Mouse (Mus musculus): Measurements from ENCODE around the gene Enah.

Enah gene

DNA sequence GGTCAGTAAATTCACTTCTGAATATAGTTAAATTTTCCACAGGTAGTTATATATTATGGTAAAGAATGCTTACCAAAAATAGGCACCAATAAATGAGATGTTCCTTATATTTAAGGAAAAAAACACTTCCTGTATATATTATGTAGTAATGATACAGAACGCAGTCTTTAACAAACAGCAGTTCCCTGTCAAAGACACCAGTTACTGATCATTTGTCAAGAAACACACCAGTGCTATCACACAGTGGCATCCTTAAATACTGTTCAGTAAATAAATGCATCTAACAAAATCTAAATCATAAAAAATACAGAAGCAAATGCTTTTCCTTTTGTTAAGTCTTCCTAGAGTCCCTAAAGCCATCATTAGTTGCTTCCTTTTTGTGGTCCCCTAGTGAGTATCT is 54.5 kb downstream of the Enah start:
- in situ Hi-C loops (cut with MboI, MseI), result no loop called here

DNA sequence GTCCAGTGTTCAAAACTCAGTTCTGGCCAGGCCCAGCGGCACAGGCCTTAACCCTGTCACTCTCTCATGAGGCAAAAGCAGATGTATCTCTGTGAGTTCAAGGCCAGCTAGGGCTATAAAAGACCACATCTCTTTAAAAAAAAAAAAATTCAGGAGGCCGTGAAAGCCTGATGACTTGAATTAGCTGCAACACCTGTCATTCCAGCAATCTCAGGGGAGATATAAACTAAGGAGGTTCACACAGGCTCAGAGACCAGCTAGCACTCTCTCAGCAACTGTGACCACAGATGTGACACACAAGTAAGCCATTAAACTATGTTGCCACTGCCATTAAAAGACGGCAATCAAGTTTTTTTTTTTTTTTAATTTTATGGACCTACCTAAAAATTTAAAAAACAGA is 56.0 kb downstream of the Enah start:
- in situ Hi-C loops (cut with MboI, MseI), result no loop called here

DNA sequence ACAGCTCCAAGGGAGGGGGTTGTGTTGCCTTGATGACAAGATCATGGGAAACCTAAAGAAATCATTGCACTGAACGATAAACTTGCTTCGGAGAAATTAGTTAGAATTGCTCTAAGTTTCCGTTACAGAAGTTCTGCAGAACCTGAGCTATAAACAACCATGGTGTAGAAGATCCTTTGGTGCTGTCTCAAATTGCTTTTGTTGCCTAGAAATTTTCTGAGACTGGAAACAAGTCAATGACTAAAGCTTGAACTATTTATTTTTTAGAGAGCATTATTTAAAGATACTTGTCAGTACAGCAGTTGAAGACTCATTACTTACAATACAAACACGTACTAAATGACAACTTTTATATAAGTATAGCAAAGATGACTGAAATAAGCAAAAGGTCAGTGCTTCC is 56.4 kb downstream of the Enah start:
- in situ Hi-C loops (cut with MboI, MseI), result no loop called here

DNA sequence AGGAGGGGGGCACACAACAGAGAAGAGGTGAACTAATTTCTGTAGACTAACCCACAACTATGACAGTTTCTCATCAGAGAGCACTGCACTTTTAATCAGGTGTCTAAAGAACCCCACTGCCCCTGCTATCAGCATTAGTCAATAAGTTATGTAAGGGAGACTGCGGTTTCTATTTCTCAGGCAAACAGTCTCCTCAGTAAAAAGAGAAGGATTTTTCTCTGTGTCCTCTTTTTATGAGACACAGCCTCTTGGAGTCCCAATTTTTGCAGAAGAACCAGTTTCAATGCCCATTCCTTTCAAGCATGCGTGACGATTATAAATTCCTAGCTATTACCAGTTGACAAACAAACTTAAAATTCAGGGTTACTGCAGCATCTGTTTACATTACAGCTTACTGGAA is 59.4 kb downstream of the Enah start:
- in situ Hi-C loops (cut with MboI, MseI), result no loop called here

DNA sequence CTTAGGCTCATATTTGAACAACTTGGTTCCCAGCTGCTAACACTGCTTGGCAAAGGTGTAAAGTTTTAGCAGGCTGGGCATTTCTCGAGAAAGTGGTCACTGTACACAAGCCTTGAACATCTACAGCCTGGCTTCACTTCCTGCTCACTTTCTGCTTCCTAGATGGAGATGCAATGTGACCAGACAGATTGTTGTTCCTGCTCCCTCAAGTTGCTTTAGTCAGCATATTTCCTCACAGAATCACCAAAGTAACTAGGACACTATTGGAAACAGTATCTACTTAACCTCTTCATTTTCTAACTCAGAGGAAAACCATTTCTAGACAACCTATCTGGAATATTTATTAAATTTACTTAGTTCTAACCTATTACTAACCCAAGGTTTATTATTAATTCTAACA is 61.4 kb downstream of the Enah start:
- in situ Hi-C loops (cut with MboI, MseI), result no loop called here

- in situ Hi-C loops (cut with MboI, MseI), result no loop called here
Observed at GRCm38 (mm10) chr1:181957736-181958135, 62.1 kb downstream of the Enah start.

DNA sequence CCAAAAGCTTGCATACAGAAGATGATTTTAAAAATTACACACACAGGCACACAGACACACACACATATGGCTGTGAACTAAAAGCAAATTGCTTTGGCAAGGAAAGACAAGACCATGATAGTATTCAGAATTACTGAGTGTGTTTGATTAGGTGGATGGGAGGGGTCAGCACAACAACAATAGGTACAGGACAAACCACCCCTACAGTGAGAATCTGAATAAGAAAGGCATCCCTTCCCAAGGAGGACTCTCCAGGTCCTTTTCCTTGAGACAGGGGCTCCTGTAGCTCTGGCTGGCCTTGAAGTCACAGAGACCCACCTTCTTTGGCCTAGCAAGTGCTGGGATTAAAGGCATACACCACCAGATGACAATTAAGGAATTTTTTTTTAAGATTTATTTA is 66.2 kb downstream of the Enah start:
- in situ Hi-C loops (cut with MboI, MseI), result no loop called here

DNA sequence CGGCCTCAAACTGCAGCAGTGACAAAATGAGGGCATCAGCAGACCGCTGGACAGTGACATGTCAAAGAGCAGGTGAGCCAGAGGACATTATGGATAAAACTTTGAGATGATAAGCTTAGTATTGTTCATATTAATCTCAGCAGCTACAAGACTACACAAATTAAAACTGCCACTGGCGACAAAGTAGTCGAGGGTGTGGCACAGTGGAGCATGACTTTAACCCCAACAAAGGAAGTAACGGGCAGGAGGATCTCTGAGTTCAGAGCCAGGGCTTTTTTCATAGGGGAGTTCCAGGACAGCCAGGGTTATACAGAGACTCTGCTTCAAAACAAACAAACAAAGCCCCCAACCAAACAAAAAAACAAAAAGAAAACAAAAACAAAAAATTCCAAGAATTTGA is 68.5 kb downstream of the Enah start:
- in situ Hi-C loops (cut with MboI, MseI), result no loop called here

- in situ Hi-C loops (cut with MboI, MseI), result no loop called here
Observed at GRCm38 (mm10) chr1:181950721-181951120, 69.1 kb downstream of the Enah start.

DNA sequence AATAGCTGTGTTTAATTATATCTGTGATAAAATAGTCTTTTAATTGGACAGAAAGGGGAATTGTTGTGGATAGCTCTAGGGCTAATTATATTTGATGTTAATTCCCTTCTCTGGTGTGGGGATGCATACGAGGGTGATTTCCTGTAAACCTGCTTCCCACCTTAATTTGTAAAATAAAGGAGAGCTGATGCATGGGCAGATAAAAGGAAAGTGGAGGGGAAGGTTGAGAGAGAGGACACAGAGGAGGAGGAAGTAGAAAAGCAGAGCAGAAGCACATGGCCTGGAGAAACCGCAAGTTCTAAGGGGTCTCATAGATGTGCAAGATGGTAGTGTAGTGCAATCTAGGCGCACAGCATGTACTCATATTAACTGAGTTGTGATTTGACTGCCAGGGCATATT is 71.6 kb downstream of the Enah start:
- in situ Hi-C loops (cut with MboI, MseI), result no loop called here

DNA sequence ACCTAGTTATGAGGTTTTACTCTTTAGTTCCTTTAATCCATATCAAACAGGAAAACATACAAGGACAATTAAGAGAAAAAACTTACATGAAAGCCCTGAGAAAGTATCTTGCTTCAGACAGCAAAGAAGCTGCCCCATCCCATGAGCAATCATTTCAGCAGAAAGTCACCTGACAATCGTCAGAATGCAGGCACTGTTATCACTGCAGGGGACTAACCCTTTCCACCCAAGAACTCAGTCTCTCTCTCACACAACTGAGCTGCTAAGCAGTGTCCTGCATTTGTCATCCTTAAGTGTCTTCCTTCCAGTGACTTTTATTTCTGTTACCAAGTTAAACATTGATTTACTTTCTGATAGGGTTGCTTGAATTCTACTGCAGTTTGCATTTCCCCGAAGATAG is 82.7 kb downstream of the Enah start:
- in situ Hi-C loops (cut with MboI, MseI), result no loop called here

DNA sequence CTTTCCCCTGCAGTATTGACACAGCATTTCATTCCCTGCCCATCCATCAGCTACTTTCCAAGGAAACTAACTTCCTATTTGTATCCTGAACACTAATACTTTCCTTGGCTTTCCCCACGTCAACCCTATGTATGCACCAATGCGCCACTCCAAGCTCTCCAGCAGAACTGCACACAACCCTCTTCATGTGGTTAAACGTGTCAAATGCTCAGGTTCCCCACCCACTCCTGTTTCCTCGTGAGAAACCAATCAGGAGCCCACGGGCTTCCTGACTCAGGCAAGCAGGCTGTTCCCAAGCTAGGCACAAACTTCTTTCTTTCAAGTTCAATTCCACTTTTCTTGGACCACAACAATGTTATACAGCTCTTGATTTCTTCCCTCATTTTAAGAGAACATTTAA is 91.4 kb downstream of the Enah start:
- in situ Hi-C loops (cut with MboI, MseI), result no loop called here

DNA sequence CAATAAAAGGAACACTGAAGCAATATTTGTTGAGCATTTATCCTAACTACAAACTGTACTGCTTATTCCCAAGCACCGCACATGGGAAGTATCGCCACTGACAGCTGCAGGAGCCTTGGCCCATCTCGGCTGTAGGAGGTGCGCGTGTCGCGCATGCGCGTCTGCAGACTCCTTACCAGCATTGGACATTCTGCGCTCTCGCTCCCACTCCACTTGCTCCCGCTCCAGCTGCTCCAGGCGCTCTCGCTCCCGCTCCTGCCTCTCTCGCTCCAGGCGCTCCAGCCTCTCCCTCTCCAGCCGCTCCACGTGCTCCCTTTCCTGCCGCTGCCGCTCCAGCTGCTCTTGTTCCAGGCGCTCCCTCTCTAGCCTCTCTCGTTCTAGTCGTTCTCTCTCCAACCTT is 96.4 kb downstream of the Enah start:
- in situ Hi-C loops (cut with MboI, MseI), result no loop called here

DNA sequence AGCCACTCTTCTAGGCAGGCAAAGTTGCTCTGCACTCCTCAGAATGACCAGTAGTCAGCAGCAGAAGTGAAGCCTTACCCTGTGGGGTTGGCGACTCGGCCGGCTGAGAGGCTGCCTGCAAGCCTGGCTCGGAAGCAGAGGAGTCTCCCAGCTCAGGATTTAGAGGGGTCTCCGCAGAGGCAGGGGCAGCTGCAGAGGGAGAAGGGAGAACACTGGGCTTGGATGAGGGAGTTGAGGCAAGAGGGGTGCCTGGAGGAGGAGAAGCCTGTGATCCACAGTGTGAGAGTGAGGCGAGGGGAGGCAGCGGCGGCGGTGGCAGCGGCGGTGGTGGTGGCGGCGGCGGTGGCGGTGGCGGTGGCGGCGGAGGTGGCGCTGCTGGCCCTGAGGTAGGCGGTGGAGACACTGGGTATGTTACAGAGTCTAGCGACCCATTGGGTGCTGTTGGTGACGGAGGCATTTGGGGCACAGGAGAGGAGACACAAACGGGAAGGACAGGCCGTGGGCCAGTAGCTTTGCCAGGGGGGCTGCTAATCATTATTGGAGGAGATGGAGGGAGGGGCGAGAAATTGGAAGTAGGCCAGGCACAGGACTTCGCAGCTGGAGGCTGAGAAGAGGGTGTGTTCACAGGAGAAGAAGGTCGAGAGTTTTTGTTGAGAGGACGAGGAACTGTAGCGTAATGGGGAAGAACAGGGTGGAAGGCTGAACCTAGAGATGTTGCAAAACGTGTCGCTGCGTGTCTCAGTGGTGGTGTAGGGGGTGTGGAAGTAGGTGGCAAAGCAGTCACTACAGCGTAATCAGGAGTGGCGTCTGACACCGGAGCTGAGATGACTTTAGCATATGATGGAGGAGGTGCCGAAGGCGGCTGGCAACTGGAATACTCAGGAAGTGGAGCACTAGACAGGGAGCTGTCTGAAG is 98.0 kb downstream of the Enah start:
- in situ Hi-C loops (cut with MboI, MseI), result no loop called here

GRCm38 (mm10) chr1:181911841-181912240 is 107.9 kb downstream of the Enah start:
- in situ Hi-C loops (cut with MboI, MseI), result no loop called here

- in situ Hi-C loops (cut with MboI, MseI), result no loop called here
Observed at GRCm38 (mm10) chr1:181901706-181902373, 118.0 kb downstream of the Enah start.

GRCm38 (mm10) chr1:181900846-181901245 is 118.9 kb downstream of the Enah start:
- in situ Hi-C loops (cut with MboI, MseI), result no loop called here

GRCm38 (mm10) chr1:181898961-181899360 is 120.8 kb downstream of the Enah start:
- in situ Hi-C loops (cut with MboI, MseI), result no loop called here

DNA sequence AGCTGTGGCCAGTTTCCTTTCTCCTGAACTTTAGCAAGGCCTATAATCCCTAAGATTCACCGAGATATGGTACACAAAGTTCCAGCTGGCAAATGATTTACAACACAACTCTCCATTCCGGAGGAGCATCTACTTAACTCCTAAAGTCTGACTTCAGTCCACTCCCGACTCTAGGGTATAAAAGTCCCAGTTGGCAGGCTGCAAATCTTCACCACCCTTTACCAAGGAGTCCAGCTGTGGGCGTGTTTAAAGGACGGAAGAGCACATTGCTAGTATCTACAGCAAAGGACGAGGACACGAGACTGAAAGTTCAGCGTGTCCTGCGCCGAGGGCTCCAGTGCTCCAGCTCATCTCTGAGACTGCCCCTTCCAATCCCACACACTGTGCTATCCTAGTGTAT is 122.8 kb downstream of the Enah start:
- in situ Hi-C loops (cut with MboI, MseI), result no loop called here

DNA sequence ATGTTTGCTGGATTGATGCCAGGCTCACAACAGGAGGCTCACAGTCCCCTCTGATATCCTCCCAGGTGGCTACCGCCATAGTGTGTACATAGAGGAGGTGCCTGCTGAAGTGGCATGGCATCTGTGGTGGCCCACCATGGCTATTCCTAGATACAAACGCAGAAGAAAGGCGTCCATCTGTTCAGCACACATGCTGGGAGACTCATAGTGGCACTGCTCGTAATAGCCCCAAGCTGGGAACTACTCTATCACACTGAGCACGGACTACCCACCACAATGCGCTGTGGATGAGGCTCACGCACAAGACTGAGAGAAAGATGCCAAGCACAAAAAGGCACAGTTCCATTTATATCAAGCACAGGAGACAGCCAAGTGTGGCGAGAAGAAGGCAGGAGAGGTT is 126.1 kb downstream of the Enah start:
- in situ Hi-C loops (cut with MboI, MseI), result no loop called here

GRCm38 (mm10) chr1:181889670-181890069 is 130.1 kb downstream of the Enah start:
- in situ Hi-C loops (cut with MboI, MseI), result loop anchor here (5.0 kb wide), 1 partner anchor 233 kb away; the partner anchor contains the start of gene Srp9

GRCm38 (mm10) chr1:181888801-181889200 is 131.0 kb downstream of the Enah start:
- in situ Hi-C loops (cut with MboI, MseI), result loop anchor here (5.0 kb wide), 1 partner anchor 234 kb away; the partner anchor contains the start of gene Srp9

DNA sequence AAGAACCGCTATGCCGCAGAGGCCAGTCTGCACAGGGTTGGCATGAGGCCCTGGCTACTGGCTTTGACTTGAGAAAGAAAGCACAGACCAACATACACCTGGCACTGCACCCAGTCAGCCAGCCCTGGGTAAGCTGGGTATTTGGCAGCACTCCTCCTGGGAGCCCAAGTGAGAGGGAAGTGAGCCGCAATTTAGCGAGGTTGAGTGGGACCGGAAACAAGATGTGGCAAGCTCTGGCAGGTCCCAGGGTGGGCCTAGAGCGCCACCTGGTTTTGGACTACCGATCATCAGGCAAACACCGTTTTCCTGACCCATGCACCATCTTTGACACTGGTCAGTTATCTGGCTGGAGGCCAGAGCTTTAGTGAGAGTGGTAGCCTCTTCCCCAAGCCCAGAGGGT is 138.3 kb downstream of the Enah start:
- in situ Hi-C loops (cut with MboI, MseI), result no loop called here

Data from T-helper 2 cell (primary cell).